Mouse (Mus musculus): ENCODE data around the gene Sik1.

DNA sequence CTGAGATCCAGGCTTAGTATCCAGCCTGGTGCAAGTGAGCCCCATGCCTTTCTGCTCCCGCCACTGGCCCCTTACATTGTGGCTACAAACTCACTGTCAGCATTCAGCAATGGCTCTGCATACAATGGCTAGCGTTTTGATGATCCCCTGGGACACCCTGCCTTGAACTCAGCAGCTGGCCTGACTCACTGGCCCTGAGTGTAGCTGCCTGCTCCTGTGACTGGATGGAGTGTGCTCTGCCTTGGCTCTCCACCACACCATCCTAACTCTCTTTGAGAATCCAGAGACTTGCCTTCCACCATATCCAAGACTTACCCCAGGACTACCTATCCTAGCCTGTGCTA, 19.4 kb downstream of the Sik1 start:
- TF ChIP-seq CTCF (IDR thresholded peaks at IDR 0.05; ENCODE audit: insufficient read depth, low read length) (no peak), POLR2A (IDR thresholded peaks at IDR 0.05; ENCODE audit: borderline replicate concordance, extremely low read depth, low read depth, low read length) (no peak)
